ENCODE assay signal across 9 mouse cellular contexts in the genomic region with DNA sequence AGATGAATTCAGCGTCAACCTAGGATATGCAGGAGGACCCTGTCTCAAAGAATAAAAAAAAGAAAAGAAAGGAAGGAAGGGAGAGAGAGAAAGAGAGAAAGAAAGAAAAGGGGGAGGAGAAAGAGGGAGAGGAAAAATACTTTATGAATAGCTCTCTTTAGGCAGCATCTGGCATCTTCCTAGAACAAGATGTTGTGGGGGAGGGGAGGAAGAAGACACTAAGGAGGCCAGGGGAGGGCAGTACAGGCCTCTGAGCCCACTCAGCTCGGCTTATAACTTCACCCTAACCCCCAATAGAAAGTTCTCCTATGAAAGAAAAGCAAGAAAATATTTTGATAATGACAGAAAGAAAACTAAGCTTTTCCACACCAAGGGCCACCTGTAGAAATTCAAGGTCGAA. TPM values are rescaled to one million over a fixed set of nuclear protein-coding genes. Genes with fewer than 3 reads are reported as not detected.
A peak's percentile ranks its signal among the peaks of the same experiment; 100 is the strongest.
DNase-seq lines count a peak whose midpoint lies in the region; ATAC-seq lines count a peak whose summit lies in the region.
"Had no signal": no experiment of that assay in that cellular context is flagged by ENCODE, and none has a peak within 500 bp of the region (broad histone marks: within the 10 kb centered on the region; RNA-seq: fewer than 3 reads in every experiment).

No protein-coding gene starts in this region.

- no peaks in the 10 kb centered on the region for H3K9me3 ChIP-seq in heart, embryonic 12.5 days (replicated peaks)
- H3K9me3 ChIP-seq in liver, embryonic 12.5 days (replicated peaks) = no peaks in the 10 kb centered on the region

- WGBS in heart, embryonic 12.5 days = 62% methylated on average over 3 of the region's 3 CpGs
- WGBS in liver, embryonic 12.5 days (ENCODE audit: insufficient replicate concordance) = 42% methylated on average over 3 of the region's 3 CpGs

- H3K9ac ChIP-seq in heart, embryonic 12.5 days = no peak overlapping the region
- H3K9ac ChIP-seq in liver, embryonic 12.5 days = peak overlapping the region; percentile 37

- H3K36me3 ChIP-seq in heart, embryonic 12.5 days = no peaks in the 10 kb centered on the region
- H3K36me3 ChIP-seq in liver, embryonic 12.5 days = no peaks in the 10 kb centered on the region; the same call in 1 of the 2 replicates

- peaks cover 81% of the 10 kb centered on the region for H3K4me1 ChIP-seq in heart, embryonic 12.5 days (replicated peaks)
- H3K4me1 ChIP-seq in liver, embryonic 12.5 days = peaks cover 92% of the 10 kb centered on the region

- ATAC-seq in heart, embryonic 12.5 days (ENCODE audit: insufficient number of reproducible peaks, low FRiP score) = no peak
- ATAC-seq in liver, embryonic 12.5 days = no peak
- ATAC-seq in megakaryocyte-erythroid progenitor cell, adult 5-6 weeks (replicated peaks; ENCODE audit: low FRiP score, low TSS enrichment, poor library complexity, severe bottlenecking) = no peak

- peak overlapping the region; percentile 21; the same call in 1 of the 2 replicates for H3K27ac ChIP-seq in heart, embryonic 12.5 days (ENCODE audit: poor library complexity, severe bottlenecking)
- peak overlapping the region; percentile 77 for H3K27ac ChIP-seq in liver, embryonic 12.5 days

- no peak overlapping the region for H3K4me3 ChIP-seq in heart, embryonic 12.5 days
- H3K4me3 ChIP-seq in liver, embryonic 12.5 days = no peak overlapping the region

- no peak overlapping the region for H3K4me2 ChIP-seq in heart, embryonic 12.5 days
- H3K4me2 ChIP-seq in liver, embryonic 12.5 days = peak overlapping the region; percentile 32

- DNase-seq in heart, adult 9 months (ENCODE audit: low spot score in 2 of 2) = no peak
- peak; percentile 12 for DNase-seq in thymus, postnatal 4 days
- no peak for DNase-seq in thymus, adult 18-20 months
- no peak for DNase-seq in layer of hippocampus, postnatal 14 days (ENCODE audit: low spot score in 2 of 2)
- no peak for DNase-seq in adrenal gland, adult 8-10 months
- DNase-seq: lung, postnatal 36 days had no signal

- H3K27me3 ChIP-seq in heart, embryonic 12.5 days (replicated peaks) = no peaks in the 10 kb centered on the region
- H3K27me3 ChIP-seq in liver, embryonic 12.5 days (replicated peaks) = no peaks in the 10 kb centered on the region

RNA-seq across cellular contexts. Expression of a gene that starts 9.0 kb away (rescaled TPM):
- polyA plus RNA-seq in heart, embryonic 12.5 days (2016; fragmentation: Nextera tagmentation; extraction: Ambion mirVana) = 43.2 and 46.7 TPM in 2 replicates
- polyA plus RNA-seq in liver, embryonic 12.5 days (2016; fragmentation: Nextera tagmentation; extraction: Ambion mirVana) = 44.5 and 44.6 TPM in 2 replicates
- total RNA-seq in layer of hippocampus, postnatal 14 days (2021) = 10 to 100 TPM; 34.5 to 35.5 TPM
- 10 to 100 TPM; 31.2 to 34.6 (median 33.0) TPM for total RNA-seq in adrenal gland, adult 8-10 months (2022)
- 8.6 and 13.3 TPM in 2 replicates for total RNA-seq in megakaryocyte-erythroid progenitor cell, adult 5-6 weeks (2014; fragmentation: Nextera tagmentation)
- total RNA-seq in megakaryocyte-erythroid progenitor cell, adult 5-6 weeks (2017) = 9.3 and 12.9 TPM in 2 replicates

RNA-seq across cellular contexts. Expression of a gene that starts 56.0 kb away (rescaled TPM):
- 58.7 and 59.1 TPM in 2 replicates for polyA plus RNA-seq in heart, embryonic 12.5 days (2016; fragmentation: Nextera tagmentation; extraction: Ambion mirVana)
- polyA plus RNA-seq in liver, embryonic 12.5 days (2016; fragmentation: Nextera tagmentation; extraction: Ambion mirVana) = 77.7 and 79.0 TPM in 2 replicates
- 100 to 1,000 TPM; 139 to 145 TPM for total RNA-seq in layer of hippocampus, postnatal 14 days (2021)
- total RNA-seq in adrenal gland, adult 8-10 months (2022) = 10 to 100 TPM; 39.2 to 77.5 (median 71.6) TPM
- 29.9 and 70.4 TPM in 2 replicates for total RNA-seq in megakaryocyte-erythroid progenitor cell, adult 5-6 weeks (2014; fragmentation: Nextera tagmentation)
- 73.6 and 75.3 TPM in 2 replicates for total RNA-seq in megakaryocyte-erythroid progenitor cell, adult 5-6 weeks (2017)
